Mouse (Mus musculus): ENCODE measurements around the gene Gstcd. TPM values are rescaled to one million over a fixed set of nuclear protein-coding genes. Genes with fewer than 3 reads are reported as not detected.

The Gstcd gene
- polyA plus RNA-seq, 1 experiment from 2014 or later, result 8.3 TPM

GRCm38 (mm10) chr3:132948298-132948795 lies 143.5 kb downstream of the Gstcd start:
- 21% methylated on average over 7 of the region's 7 CpGs for WGBS
- no peak for DNase-seq (ENCODE audit: low spot score)
- Histone ChIP-seq H3K27me3 (ENCODE audit: low read depth, poor library complexity, severe bottlenecking) (peaks cover 44% of the 10 kb centered on the region), H3K9me3 (replicated peaks) (no peaks in the 10 kb centered on the region), H3K4me3 (no peak overlapping the region), H3K4me1 (peaks cover 38% of the 10 kb centered on the region), H3K27ac (replicated peaks) (no peak overlapping the region), H3K36me3 (no peaks in the 10 kb centered on the region)

GRCm38 (mm10) chr3:132946086-132946485 lies 145.7 kb downstream of the Gstcd start:
- Histone ChIP-seq H3K36me3 (no peaks in the 10 kb centered on the region), H3K4me3 (no peak overlapping the region), H3K27me3 (ENCODE audit: low read depth, poor library complexity, severe bottlenecking) (peaks cover 41% of the 10 kb centered on the region), H3K4me1 (peaks cover 38% of the 10 kb centered on the region), H3K27ac (replicated peaks) (no peak overlapping the region), H3K9me3 (replicated peaks) (no peaks in the 10 kb centered on the region)
- DNase-seq (ENCODE audit: low spot score), result no peak
- 91% methylated on average over 5 of the region's 5 CpGs for WGBS

DNA sequence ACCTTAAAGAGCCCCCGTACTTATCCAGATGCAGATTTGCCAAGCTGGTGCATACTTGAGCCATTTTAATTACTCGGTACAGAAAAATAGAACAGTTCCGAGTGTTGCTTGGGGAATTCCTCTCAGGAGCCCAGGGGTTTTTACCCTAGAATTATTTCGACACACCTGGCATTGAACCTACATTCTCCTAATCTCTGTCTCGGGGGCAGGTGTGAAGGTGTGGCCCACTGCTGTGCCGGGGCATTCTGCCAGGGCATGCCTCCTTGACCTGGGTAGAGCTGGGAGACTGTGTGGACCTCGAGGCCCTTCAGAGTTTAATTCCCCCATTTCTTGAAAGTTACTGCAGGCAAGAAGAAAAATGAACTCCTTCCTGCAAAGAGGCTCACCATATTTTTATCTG lies 146.2 kb downstream of the Gstcd start:
- H3K9me3 ChIP-seq (replicated peaks), result no peaks in the 10 kb centered on the region
- H3K27me3 ChIP-seq (ENCODE audit: low read depth, poor library complexity, severe bottlenecking), result peaks cover 37% of the 10 kb centered on the region
- WGBS, result 90% methylated on average over 7 of the region's 7 CpGs
- H3K4me3 ChIP-seq, result no peak overlapping the region
- H3K4me1 ChIP-seq, result peaks cover 38% of the 10 kb centered on the region
- DNase-seq (ENCODE audit: low spot score), result no peak
- no peak overlapping the region for H3K27ac ChIP-seq (replicated peaks)
- H3K36me3 ChIP-seq, result no peaks in the 10 kb centered on the region

DNA sequence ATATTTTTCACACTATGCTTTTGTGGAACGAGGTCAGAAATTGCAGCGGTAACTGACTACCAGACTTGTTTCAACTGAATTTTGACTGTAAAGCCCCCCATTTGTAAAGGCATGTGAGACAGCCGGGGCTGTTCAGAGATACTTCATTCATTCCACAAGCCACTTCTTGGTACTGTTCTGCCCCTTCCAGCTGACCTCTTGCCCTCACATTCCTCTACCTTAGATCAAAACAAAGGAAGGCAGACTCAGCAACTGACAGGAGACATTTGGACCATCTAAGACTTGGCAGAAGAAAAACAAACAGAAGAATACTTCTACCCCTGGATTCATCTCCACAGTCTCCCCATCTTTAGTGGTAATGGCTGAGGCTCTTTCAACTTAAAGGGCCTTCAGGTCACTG lies 147.2 kb downstream of the Gstcd start:
- Histone ChIP-seq H3K27ac (replicated peaks) (no peak overlapping the region), H3K4me3 (no peak overlapping the region), H3K9me3 (replicated peaks) (no peaks in the 10 kb centered on the region), H3K27me3 (ENCODE audit: low read depth, poor library complexity, severe bottlenecking) (peaks cover 30% of the 10 kb centered on the region), H3K36me3 (no peaks in the 10 kb centered on the region), H3K4me1 (peaks cover 31% of the 10 kb centered on the region)
- 43% methylated on average over 3 of the region's 3 CpGs for WGBS
- DNase-seq (ENCODE audit: low spot score), result no peak

DNA sequence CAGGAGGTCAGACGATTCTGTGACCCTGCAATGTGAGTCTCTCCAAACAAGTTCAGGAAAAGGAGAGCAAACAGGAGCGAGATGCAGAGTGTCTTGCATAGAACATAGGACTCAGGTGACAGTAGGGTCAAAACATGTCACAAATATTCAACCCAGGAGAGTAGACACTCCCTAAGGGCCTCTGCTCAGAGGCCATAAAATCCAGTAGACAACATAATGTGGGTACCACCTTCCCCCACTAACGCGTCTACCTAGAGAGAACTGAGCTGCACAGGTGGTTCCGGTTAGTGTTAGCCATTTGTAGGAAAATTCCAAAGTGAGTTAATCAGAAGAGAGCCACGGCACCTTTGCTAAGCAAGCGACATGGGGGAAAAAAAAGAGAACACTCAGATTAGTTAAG lies 147.6 kb downstream of the Gstcd start:
- Histone ChIP-seq H3K9me3 (replicated peaks) (no peaks in the 10 kb centered on the region), H3K36me3 (no peaks in the 10 kb centered on the region), H3K27ac (replicated peaks) (no peak overlapping the region), H3K4me3 (no peak overlapping the region), H3K4me1 (peaks cover 27% of the 10 kb centered on the region), H3K27me3 (ENCODE audit: low read depth, poor library complexity, severe bottlenecking) (peaks cover 25% of the 10 kb centered on the region)
- DNase-seq (ENCODE audit: low spot score), result no peak
- WGBS, result 58% methylated on average over 7 of the region's 7 CpGs

GRCm38 (mm10) chr3:132942778-132943177 lies 149.1 kb downstream of the Gstcd start:
- peaks cover 19% of the 10 kb centered on the region for H3K4me1 ChIP-seq
- no peak overlapping the region for H3K4me3 ChIP-seq
- WGBS, result 91% methylated on average over 6 of the region's 6 CpGs
- no peaks in the 10 kb centered on the region for H3K36me3 ChIP-seq
- no peak for DNase-seq (ENCODE audit: low spot score)
- no peaks in the 10 kb centered on the region for H3K9me3 ChIP-seq (replicated peaks)
- H3K27me3 ChIP-seq (ENCODE audit: low read depth, poor library complexity, severe bottlenecking), result peaks cover 11% of the 10 kb centered on the region
- no peak overlapping the region for H3K27ac ChIP-seq (replicated peaks)

DNA sequence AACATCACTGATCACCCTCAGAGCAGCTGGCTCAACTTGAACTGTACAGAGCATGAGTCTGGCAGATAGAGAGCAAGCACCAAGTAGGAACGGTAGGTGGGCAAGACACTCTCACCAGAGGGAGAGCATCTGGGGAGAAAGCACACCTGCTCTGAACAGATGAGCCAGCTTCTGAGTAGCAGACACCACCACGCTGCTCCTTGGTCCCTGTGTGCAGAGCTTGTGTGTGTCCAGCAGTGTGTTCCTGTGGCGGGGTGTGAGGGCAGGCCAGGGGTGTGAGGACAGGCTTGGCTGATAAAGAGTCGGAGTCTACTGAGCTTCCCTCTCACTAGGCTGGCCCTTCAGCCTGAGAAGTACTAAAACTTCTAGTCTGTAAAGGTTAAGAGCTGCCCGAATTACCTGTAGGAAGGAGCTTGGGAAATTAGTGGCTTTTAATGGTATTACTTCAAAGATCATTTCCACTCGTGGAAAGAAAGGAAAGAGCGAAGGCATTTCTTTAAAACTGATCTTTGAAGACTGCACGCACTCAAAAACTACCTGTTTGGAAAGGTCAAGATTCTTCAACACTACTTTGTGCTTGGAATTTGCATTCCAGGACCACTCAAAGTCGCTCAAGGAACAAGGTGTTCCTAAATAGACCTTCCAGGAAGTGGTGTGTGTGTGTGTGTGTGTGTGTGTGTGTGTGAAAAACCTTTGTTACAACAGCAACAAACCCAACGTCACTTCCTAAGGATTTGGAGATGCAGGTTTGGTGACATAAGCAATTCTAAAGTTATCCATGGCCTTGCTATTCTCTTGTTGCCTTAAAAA lies 151.4 kb downstream of the Gstcd start:
- no peaks in the 10 kb centered on the region for H3K36me3 ChIP-seq
- H3K27me3 ChIP-seq (ENCODE audit: low read depth, poor library complexity, severe bottlenecking), result no peaks in the 10 kb centered on the region
- H3K4me1 ChIP-seq, result peaks cover 19% of the 10 kb centered on the region
- H3K4me3 ChIP-seq, result no peak overlapping the region
- H3K27ac ChIP-seq (replicated peaks), result no peak overlapping the region
- DNase-seq (ENCODE audit: low spot score), result no peak
- WGBS, result 83% methylated on average over 10 of the region's 10 CpGs
- H3K9me3 ChIP-seq (replicated peaks), result no peaks in the 10 kb centered on the region

- H3K36me3 ChIP-seq, result no peaks in the 10 kb centered on the region
- no peak for DNase-seq (ENCODE audit: low spot score)
- 74% methylated on average over 8 of the region's 8 CpGs for WGBS
Observed at GRCm38 (mm10) chr3:132939006-132939405, 152.8 kb downstream of the Gstcd start.

DNA sequence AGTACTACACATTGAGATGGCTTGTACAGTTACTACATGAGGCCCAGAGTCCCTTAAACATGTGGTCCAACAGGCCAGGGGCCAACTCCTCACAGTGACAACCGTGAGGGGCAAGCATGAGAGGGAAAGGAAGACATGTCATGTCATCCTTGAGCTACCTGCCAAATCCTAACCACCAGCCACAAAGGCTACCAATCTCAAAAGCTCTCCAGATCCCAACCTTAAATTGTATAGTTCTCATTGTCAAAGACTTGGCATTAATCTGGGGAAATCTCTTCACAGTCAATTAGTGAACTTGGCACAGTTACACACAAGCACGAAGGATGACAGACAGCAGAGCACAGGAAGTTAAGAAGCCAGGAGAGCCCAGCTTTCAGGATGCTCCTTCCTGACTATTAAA lies 157.2 kb downstream of the Gstcd start:
- WGBS, result 69% methylated on average over 2 of the region's 2 CpGs
- Histone ChIP-seq H3K9me3 (replicated peaks) (no peaks in the 10 kb centered on the region), H3K27ac (replicated peaks) (no peak overlapping the region), H3K36me3 (no peaks in the 10 kb centered on the region), H3K4me3 (no peak overlapping the region), H3K27me3 (ENCODE audit: low read depth, poor library complexity, severe bottlenecking) (no peaks in the 10 kb centered on the region), H3K4me1 (peaks cover 11% of the 10 kb centered on the region)
- DNase-seq (ENCODE audit: low spot score), result no peak

More at GRCm38 (mm10) chr3:132939006-132939405, 152.8 kb downstream of the Gstcd start:
- no peaks in the 10 kb centered on the region for H3K27me3 ChIP-seq (ENCODE audit: low read depth, poor library complexity, severe bottlenecking)
- no peak overlapping the region for H3K4me3 ChIP-seq
- peaks cover 12% of the 10 kb centered on the region for H3K4me1 ChIP-seq
- no peaks in the 10 kb centered on the region for H3K9me3 ChIP-seq (replicated peaks)
- no peak overlapping the region for H3K27ac ChIP-seq (replicated peaks)

Other genes with a start within 250 kb of the Gstcd start
- gene Npnt, start 141.7 kb downstream of the Gstcd start, polyA plus RNA-seq (2016; fragmentation: Nextera tagmentation; extraction: Ambion mirVana), result 9.0 and 10.2 TPM in 2 replicates
- gene Ints12, start 193 bp downstream of the Gstcd start, polyA plus RNA-seq (2016; fragmentation: Nextera tagmentation; extraction: Ambion mirVana), result 22.7 and 26.0 TPM in 2 replicates
- 0.05 TPM in 1 of 2 replicates, not detected in the other for gene Arhgef38, start 142.9 kb upstream of the Gstcd start, polyA plus RNA-seq (2016; fragmentation: Nextera tagmentation; extraction: Ambion mirVana)
- 87.6 and 91.6 TPM in 2 replicates for gene Ppa2, start 218.1 kb upstream of the Gstcd start, polyA plus RNA-seq (2016; fragmentation: Nextera tagmentation; extraction: Ambion mirVana)

All from midbrain, embryonic 10.5 days (tissue).